Mouse (Mus musculus): Measurements from ENCODE around the gene Nub1.
A peak's percentile ranks its signal among the peaks of the same experiment; 100 is the strongest.

The Nub1 gene

GRCm38 (mm10) chr5:24743956-24744355 is 58.6 kb downstream of the Nub1 start:
- DNase-seq, result no peak

DNA sequence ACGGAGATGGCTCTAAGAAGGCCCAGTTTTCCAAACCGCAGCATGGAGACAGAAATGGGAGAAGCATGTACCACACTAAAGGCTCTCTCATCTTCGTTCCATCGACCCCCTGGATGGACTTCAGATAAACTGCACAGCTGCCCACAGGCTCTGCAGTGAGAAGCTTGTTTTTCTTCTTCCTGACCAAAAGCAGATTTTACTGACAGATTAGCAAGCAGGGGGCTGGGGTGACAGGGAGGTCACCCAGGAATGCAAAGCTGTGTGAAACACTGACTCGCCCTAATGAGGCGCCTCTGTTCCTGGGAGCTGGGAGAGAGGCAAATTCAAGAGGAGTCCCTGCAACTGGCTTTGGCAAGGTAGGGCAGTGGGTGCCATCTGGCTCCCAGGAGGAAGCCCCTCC is 62.2 kb downstream of the Nub1 start:
- no peak for DNase-seq

- DNase-seq, result no peak
Measured at GRCm38 (mm10) chr5:24749731-24750130, 64.4 kb downstream of the Nub1 start.

DNA sequence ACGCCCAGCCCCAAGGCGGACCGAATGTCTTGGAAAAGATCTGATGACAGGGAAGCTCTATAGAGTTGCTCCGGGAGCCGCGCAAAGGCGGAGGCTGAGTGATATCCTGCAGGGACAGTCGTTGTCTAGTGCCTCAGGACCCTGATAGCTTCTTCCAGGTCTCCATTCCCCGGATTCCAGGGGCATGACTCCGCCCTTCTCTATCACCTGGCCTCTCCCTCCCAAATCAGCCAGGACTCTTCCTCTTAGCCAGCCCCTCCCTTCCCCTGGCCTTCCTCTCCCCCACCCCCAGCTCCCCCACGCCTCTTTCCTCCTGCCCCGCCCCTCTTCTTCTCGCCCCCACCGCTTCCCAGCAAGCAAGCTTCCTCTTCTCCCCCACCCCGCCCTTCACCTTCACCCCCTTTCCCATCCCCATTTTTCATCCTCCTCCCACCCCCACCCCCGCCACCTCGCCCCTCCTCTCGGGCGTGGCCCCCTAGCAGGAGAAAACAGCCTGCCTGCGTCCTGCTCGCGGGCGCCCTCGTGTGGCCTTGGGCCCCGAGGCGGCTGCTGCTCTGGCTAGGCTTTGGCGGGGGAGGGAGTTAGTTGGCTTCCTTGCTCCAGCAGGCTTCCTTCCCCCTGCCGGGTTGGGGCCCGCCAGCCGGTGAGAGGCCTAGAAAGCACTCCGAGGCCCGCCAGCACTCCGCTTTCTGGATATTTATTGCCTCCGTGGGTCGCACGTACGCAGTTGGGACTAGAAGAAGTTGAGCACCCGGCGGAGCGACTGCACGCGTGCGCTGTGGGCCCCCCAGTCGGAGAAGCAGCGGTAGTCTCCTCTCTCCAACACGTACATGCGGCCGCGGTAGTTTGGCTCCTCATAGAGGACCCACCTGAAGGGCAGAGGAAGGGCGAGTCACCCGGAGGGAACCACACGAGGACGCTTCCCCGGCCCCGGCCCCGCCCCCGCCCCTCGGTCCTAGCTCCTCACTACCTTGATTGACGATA is 65.3 kb downstream of the Nub1 start:
- DNase-seq, result peak; percentile 85 to 92

DNA sequence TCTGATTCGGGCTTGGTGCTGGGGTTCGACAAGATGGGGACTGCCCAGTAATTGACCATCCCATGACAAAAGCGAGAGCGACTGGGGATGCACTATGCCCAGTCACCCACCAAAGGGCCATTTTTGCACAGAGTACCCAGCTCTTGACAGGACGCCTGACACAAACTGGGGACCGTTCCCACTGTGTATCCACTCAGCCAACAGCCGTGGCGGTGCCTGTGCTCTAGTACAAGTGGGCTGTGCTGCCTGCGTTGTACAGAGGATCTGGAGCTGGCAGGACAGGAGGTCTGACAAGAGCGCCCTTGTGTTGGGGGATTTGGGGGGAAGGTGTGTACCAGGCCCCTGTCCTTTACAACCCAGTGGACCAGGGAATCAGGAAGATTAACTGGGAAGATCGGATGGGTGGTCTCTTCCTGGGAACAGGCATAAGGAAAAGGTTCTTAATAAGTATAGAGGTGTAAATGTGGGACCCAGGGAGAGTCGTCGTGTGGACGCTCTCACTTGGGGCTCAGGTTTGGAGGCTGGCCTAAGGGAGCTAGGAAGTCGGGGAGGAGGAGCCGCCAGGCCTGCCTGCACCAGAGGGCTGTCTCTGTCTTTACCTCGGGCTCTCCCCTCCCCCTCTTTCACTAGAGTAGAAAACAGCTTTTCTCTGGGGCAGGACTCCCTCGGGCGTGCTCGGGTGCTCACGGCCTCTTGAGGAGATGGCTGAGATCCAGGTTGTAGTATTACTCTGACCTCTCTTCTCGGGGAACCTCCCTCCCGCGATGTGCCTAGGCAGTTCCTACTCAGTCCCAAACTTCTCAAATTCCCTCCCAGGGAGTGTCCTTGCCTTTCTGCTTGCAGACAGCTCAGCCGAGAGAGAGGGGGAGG is 66.2 kb downstream of the Nub1 start:
- peak; percentile 18 to 42 for DNase-seq

DNA sequence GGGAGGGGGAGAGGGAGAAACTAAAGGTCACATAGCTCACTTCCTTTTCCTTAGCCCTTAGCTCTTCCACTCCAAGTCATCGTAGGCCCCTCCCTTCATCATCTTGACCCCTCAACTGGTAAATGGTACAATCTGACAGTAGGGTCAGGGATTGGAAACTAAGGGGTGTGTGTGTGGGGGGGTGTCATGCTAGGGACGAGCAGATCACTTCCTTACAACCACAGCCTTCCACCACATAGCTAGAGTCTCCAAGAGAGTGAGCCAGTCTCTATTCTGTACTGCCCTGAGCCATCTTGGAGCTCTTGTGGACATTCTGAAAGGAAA is 66.8 kb downstream of the Nub1 start:
- DNase-seq, result no peak

DNA sequence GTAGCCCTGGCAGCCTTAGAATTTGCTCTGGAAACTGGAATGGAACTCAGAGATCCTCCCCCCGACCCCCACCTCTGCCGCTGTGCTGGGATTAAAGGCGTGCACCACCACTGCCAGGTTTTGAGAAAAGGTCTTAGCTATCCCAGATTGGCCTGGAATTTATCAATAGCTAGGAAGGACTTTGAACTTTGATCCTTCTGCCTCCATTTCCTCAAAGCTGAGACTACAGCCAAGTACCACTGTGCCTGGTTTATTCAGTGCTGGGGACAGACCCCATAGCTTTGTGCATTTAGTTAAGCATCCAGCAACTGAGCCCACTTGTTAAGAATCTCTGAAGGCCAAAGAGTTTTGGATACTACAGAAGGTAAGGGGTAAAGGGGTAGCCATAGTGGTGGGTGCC is 71.6 kb downstream of the Nub1 start:
- DNase-seq, result no peak

DNA sequence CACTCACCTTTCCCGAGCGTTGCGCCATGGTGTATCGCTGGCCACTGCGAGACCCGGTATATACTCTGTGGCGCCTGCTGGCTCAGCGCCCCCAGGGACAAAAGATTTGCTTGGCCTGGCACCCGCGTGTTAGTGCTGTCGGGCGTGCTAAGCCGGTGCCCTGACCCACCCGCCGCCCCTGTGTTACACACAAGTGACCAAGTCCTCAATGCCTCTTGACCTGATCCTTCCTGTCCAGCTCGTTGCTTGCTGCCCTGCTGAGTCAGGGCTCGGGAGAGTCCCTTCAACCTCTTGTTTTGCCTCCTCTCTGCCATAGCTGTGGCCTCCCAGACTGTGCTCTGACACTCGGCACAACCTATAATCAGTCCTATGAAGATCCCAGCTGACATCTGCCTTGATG is 72.5 kb downstream of the Nub1 start, which contains the start of gene Crygn:
Gene Crygn (minus strand): TSS at position 193 of the 400 bp plus-strand sequence.
- DNase-seq, result no peak
